Mouse (Mus musculus) lung, adult 2 months (tissue): Measurements from ENCODE around the gene Leng8. TPM values are rescaled to one million over a fixed set of nuclear protein-coding genes. Genes with fewer than 3 reads are reported as not detected.

Experiments
- DNase-seq: peaks from one replicate; pipeline ENCODE4 v3.0.0; 2022
- H3K4me1 ChIP-seq: fragments of 200-500 bp; 2 replicates; pipeline ENCODE4 v1.6.1; 2011; ENCODE audit warnings: low read length; ENCODE audit not compliant: control insufficient read depth, insufficient read depth
- H3K4me3 ChIP-seq: fragments of 200-500 bp; replicated peaks from 2 replicates; pipeline ENCODE3; 2011; ENCODE audit warnings: low read depth, mild to moderate bottlenecking, control low read depth, low read length; ENCODE audit errors: extremely low read depth
- CTCF ChIP-seq: fragments of 200-500 bp; IDR thresholded peaks from 2 replicates; pipeline ENCODE4 v1.5.1; 2011; ENCODE audit warnings: mild to moderate bottlenecking, low read length, control low read depth; ENCODE audit not compliant: insufficient read depth
- POLR2A ChIP-seq: fragments of 200-500 bp; IDR thresholded peaks from 2 replicates; pipeline ENCODE4 v1.6.1; 2011; ENCODE audit warnings: low read depth, mild to moderate bottlenecking, control low read depth, low read length, borderline replicate concordance; ENCODE audit errors: extremely low read depth
- WGBS: fragments of 180-500 bp; shearing (Covaris S2); methylation state at CpG from one replicate; pipeline ENCODE4 v1.1.7; 2018; 5-methylcytosine and 5-hydroxymethylcytosine counted together
- polyA plus RNA-seq: library from polyadenylated mRNA; depleted of rRNA; stranded (reverse); fragments of >200 nt; gene quantifications from 2 replicates; pipeline ENCODE4 v1.2.3, GENCODE M21; 2012

The Leng8 gene
- polyA plus RNA-seq, 1 experiment: 958 TPM

- no peak for TF ChIP-seq POLR2A
- no peak for TF ChIP-seq CTCF
- DNase-seq: no peak
- 38% methylated on average over 3 of the region's 3 CpGs for WGBS
- peak overlapping the region; percentile 86 for H3K4me3 ChIP-seq
- peaks cover 9% of the 10 kb centered on the region; the same call in 1 of the 2 replicates for H3K4me1 ChIP-seq
These were observed 907 bp downstream of the Leng8 start for GRCm38 (mm10) chr7:4137746-4138145.

GRCm38 (mm10) chr7:4138181-4138580 is 1.3 kb downstream of the Leng8 start:
- Histone ChIP-seq H3K4me1 (peaks cover 9% of the 10 kb centered on the region; the same call in 1 of the 2 replicates), H3K4me3 (no peak overlapping the region)
- DNase-seq: no peak
- WGBS: 61% methylated on average over 2 of the region's 2 CpGs
- TF ChIP-seq CTCF (no peak), POLR2A (no peak)

- TF ChIP-seq POLR2A (no peak), CTCF (no peak)
- WGBS: 84% methylated on average over 7 of the region's 7 CpGs
- Histone ChIP-seq H3K4me1 (peaks cover 9% of the 10 kb centered on the region; the same call in 1 of the 2 replicates), H3K4me3 (no peak overlapping the region)
- no peak for DNase-seq
These were observed 1.8 kb downstream of the Leng8 start for GRCm38 (mm10) chr7:4138671-4139070.

- TF ChIP-seq CTCF (no peak), POLR2A (no peak)
These were observed 2.6 kb downstream of the Leng8 start for GRCm38 (mm10) chr7:4139391-4139790.

GRCm38 (mm10) chr7:4141648-4142325 is 4.9 kb downstream of the Leng8 start:
- no peak for TF ChIP-seq POLR2A
- TF ChIP-seq CTCF: no peak
- DNase-seq: no peak
- H3K4me3 ChIP-seq: no peak overlapping the region
- peaks cover 9% of the 10 kb centered on the region; the same call in 1 of the 2 replicates for H3K4me1 ChIP-seq
- WGBS: 87% methylated on average over 6 of the region's 6 CpGs

More at GRCm38 (mm10) chr7:4139391-4139790, 2.6 kb downstream of the Leng8 start:
- Histone ChIP-seq H3K4me1 (peaks cover 9% of the 10 kb centered on the region; the same call in 1 of the 2 replicates), H3K4me3 (no peak overlapping the region)
- WGBS: 90% methylated on average over 5 of the region's 5 CpGs
- DNase-seq: no peak

- TF ChIP-seq CTCF (no peak), POLR2A (no peak)
- no peak for DNase-seq
- H3K4me3 ChIP-seq: no peak overlapping the region
- WGBS: 93% methylated on average over 10 of the region's 10 CpGs
- H3K4me1 ChIP-seq: peaks cover 8% of the 10 kb centered on the region; the same call in 1 of the 2 replicates
These were observed 6.1 kb downstream of the Leng8 start for GRCm38 (mm10) chr7:4142796-4143445.

GRCm38 (mm10) chr7:4143506-4143905 is 6.7 kb downstream of the Leng8 start:
- WGBS: 91% methylated on average over 19 of the region's 19 CpGs
- no peak overlapping the region for H3K4me3 ChIP-seq
- TF ChIP-seq POLR2A: no peak
- TF ChIP-seq CTCF: no peak
- peak; percentile 2 for DNase-seq
- peaks cover 7% of the 10 kb centered on the region for H3K4me1 ChIP-seq

- 93% methylated on average over 13 of the region's 13 CpGs for WGBS
- TF ChIP-seq POLR2A (no peak), CTCF (no peak)
- peak; percentile 2 for DNase-seq
- H3K4me1 ChIP-seq: peaks cover 6% of the 10 kb centered on the region
- no peak overlapping the region for H3K4me3 ChIP-seq
These were observed 7.2 kb downstream of the Leng8 start for GRCm38 (mm10) chr7:4144046-4144445.

- WGBS: 95% methylated on average over 20 of the region's 20 CpGs
- H3K4me3 ChIP-seq: no peak overlapping the region
- no peak for DNase-seq
These were observed 8.1 kb downstream of the Leng8 start for GRCm38 (mm10) chr7:4144766-4145551.

More at GRCm38 (mm10) chr7:4144766-4145551, 8.1 kb downstream of the Leng8 start:
- TF ChIP-seq CTCF: no peak
- TF ChIP-seq POLR2A: no peak
- H3K4me1 ChIP-seq: peaks cover 6% of the 10 kb centered on the region
